8 mouse cellular contexts compared by ENCODE assay signal in genomic region chrX:73914827-73915703, GRCm38 (mm10). TPM values are rescaled to one million over a fixed set of nuclear protein-coding genes. Genes with fewer than 3 reads are reported as not detected.
DNase-seq lines count a peak whose midpoint lies in the region; ATAC-seq lines count a peak whose summit lies in the region.

No protein-coding gene starts in this region.

- no peaks in the 10 kb centered on the region for H3K27me3 ChIP-seq in hindbrain, embryonic 16.5 days (replicated peaks; ENCODE audit: control insufficient read depth, insufficient read depth, low read length)

- WGBS in hindbrain, embryonic 16.5 days, result 32% methylated on average over 31 of the region's 31 CpGs
- 29% methylated on average over 28 of the region's 31 CpGs for WGBS in macrophage (ENCODE audit: missing documents)

- peak; percentile 97 for ATAC-seq in hindbrain, embryonic 16.5 days

- H3K4me1 ChIP-seq in hindbrain, embryonic 16.5 days (ENCODE audit: control insufficient read depth, insufficient read depth, low read depth, low read length), result peaks cover 2% of the 10 kb centered on the region; the same call in 1 of the 2 replicates

- peak overlapping the region; percentile 45 for H3K9ac ChIP-seq in hindbrain, embryonic 16.5 days (ENCODE audit: low read depth, low read length)

- H3K36me3 ChIP-seq in hindbrain, embryonic 16.5 days (ENCODE audit: control insufficient read depth, insufficient read depth, low read length), result no peaks in the 10 kb centered on the region
- H3K36me3 ChIP-seq in macrophage (ENCODE audit: inconsistent target), result no peaks in the 10 kb centered on the region

- no peaks in the 10 kb centered on the region for H3K9me3 ChIP-seq in hindbrain, embryonic 16.5 days (ENCODE audit: control insufficient read depth, low read length)

- peak overlapping the region; percentile 31 for H3K4me3 ChIP-seq in hindbrain, embryonic 16.5 days (ENCODE audit: low read length)
- peak overlapping the region; percentile 7; the same call in 1 of the 2 replicates for H3K4me3 ChIP-seq in macrophage (ENCODE audit: inconsistent target)

- DNase-seq in ZHBTc4 (ENCODE audit: low read depth, low spot score), result peak; percentile 98
- peak; percentile 41 to 73 for DNase-seq in cerebellum, postnatal 4 days (ENCODE audit: low spot score in 2 of 2)
- peak; percentile 91 for DNase-seq in gastrocnemius, adult 18-20 months (ENCODE audit: low spot score)
- DNase-seq in left cerebral cortex, adult 18-20 months (ENCODE audit: low spot score in 2 of 2), result peak; percentile 82 to 87
- peak; percentile 94 to 96 for DNase-seq in right cerebral cortex, postnatal 10 days (ENCODE audit: low spot score in 2 of 2)
- peak; percentile 56 for DNase-seq in urinary bladder, postnatal 25 days (ENCODE audit: low spot score)

- H3K4me2 ChIP-seq in hindbrain, embryonic 16.5 days (ENCODE audit: low read length), result peak overlapping the region; percentile 57

- peak overlapping the region; percentile 72 for H3K27ac ChIP-seq in hindbrain, embryonic 16.5 days (ENCODE audit: low read depth, low read length)
- H3K27ac ChIP-seq in macrophage, result peak overlapping the region; percentile 68

- H3K79me2 ChIP-seq in macrophage (ENCODE audit: inconsistent target), result no peaks in the 10 kb centered on the region

RNA-seq across cellular contexts. Expression of gene Arhgap4, which starts 6.6 kb away (rescaled TPM):
- under 1 TPM; 0.33 to 0.43 TPM for total RNA-seq in gastrocnemius, adult 18-20 months (2021)
- polyA plus RNA-seq in hindbrain, embryonic 16.5 days (2015; fragmentation: Nextera tagmentation; extraction: Ambion mirVana), result 2.7 TPM in 2 replicates
- 1 to 10 TPM; 3.7 to 3.8 TPM for total RNA-seq in left cerebral cortex, adult 18-20 months (2021)
- total RNA-seq in macrophage (2018; cell fraction: chromatin; rRNA removed), result 100 to 1,000 TPM in 13 of 26 experiments, 10 to 100 TPM in 13; 26.4 to 467 (median 146) TPM
- total RNA-seq in macrophage (2018; cell fraction: cytosol; rRNA removed), result 10 to 100 TPM in 24 of 26 experiments, 1 to 10 TPM in 2; 8.7 to 64.6 (median 22.4) TPM
- 100 to 1,000 TPM in 12 of 26 experiments, 10 to 100 TPM in 14; 21.7 to 220 (median 93.8) TPM for total RNA-seq in macrophage (2018; cell fraction: nucleus; rRNA removed)
- polyA plus RNA-seq in macrophage (2018), result 13.2 to 18.0 TPM (median 14.5 TPM) in 3 replicates

RNA-seq across cellular contexts. Expression of gene Naa10, which starts 6.7 kb away (rescaled TPM):
- 10 to 100 TPM; 50.2 to 56.5 TPM for total RNA-seq in gastrocnemius, adult 18-20 months (2021)
- 89.5 and 92.9 TPM in 2 replicates for polyA plus RNA-seq in hindbrain, embryonic 16.5 days (2015; fragmentation: Nextera tagmentation; extraction: Ambion mirVana)
- 10 to 100 TPM; 50.9 to 59.8 TPM for total RNA-seq in left cerebral cortex, adult 18-20 months (2021)
- total RNA-seq in macrophage (2018; cell fraction: chromatin; rRNA removed), result 10 to 100 TPM; 10.2 to 52.1 (median 29.9) TPM
- total RNA-seq in macrophage (2018; cell fraction: cytosol; rRNA removed), result 10 to 100 TPM in 23 of 26 experiments, 1 to 10 TPM in 3; 8.9 to 20.9 (median 14.0) TPM
- 10 to 100 TPM in 24 of 26 experiments, 1 to 10 TPM in 2; 9.2 to 50.2 (median 18.1) TPM for total RNA-seq in macrophage (2018; cell fraction: nucleus; rRNA removed)
- polyA plus RNA-seq in macrophage (2018), result 15.6 to 28.5 TPM (median 20.5 TPM) in 3 replicates

RNA-seq across cellular contexts. Expression of gene Renbp, which starts 15.6 kb away (rescaled TPM):
- total RNA-seq in gastrocnemius, adult 18-20 months (2021), result 1 to 10 TPM; 1.6 to 2.0 TPM
- 15.2 and 16.8 TPM in 2 replicates for polyA plus RNA-seq in hindbrain, embryonic 16.5 days (2015; fragmentation: Nextera tagmentation; extraction: Ambion mirVana)
- total RNA-seq in left cerebral cortex, adult 18-20 months (2021), result 1 to 10 TPM; 7.2 to 7.5 TPM
- 100 to 1,000 TPM; 175 to 404 (median 251) TPM for total RNA-seq in macrophage (2018; cell fraction: chromatin; rRNA removed)
- total RNA-seq in macrophage (2018; cell fraction: cytosol; rRNA removed), result 100 to 1,000 TPM; 154 to 322 (median 215) TPM
- total RNA-seq in macrophage (2018; cell fraction: nucleus; rRNA removed), result 100 to 1,000 TPM; 159 to 557 (median 253) TPM
- polyA plus RNA-seq in macrophage (2018), result 146 to 221 TPM (median 206 TPM) in 3 replicates

RNA-seq across cellular contexts. Expression of gene L1cam, which starts 19.2 kb away (rescaled TPM):
- total RNA-seq in gastrocnemius, adult 18-20 months (2021), result 1 to 10 TPM; 1.5 to 2.7 TPM
- 109 and 139 TPM in 2 replicates for polyA plus RNA-seq in hindbrain, embryonic 16.5 days (2015; fragmentation: Nextera tagmentation; extraction: Ambion mirVana)
- total RNA-seq in left cerebral cortex, adult 18-20 months (2021), result 100 to 1,000 TPM; 133 to 151 TPM
- 10 to 100 TPM in 13 of 26 experiments, 1 to 10 TPM in 13; 3.5 to 20.7 (median 9.9) TPM for total RNA-seq in macrophage (2018; cell fraction: chromatin; rRNA removed)
- 1 to 10 TPM in 13 of 26 experiments, under 1 TPM in 13; 0.35 to 2.1 (median 1.1) TPM for total RNA-seq in macrophage (2018; cell fraction: cytosol; rRNA removed)
- 10 to 100 TPM in 1 of 26 experiments, 1 to 10 TPM in 25; 2.7 to 10.5 (median 5.5) TPM for total RNA-seq in macrophage (2018; cell fraction: nucleus; rRNA removed)
- 0.94 to 1.8 TPM (median 1.1 TPM) in 3 replicates for polyA plus RNA-seq in macrophage (2018)

RNA-seq across cellular contexts. Expression of gene Avpr2, which starts 23.2 kb away (rescaled TPM):
- not detected for total RNA-seq in gastrocnemius, adult 18-20 months (2021)
- 0.11 and 0.20 TPM in 2 replicates for polyA plus RNA-seq in hindbrain, embryonic 16.5 days (2015; fragmentation: Nextera tagmentation; extraction: Ambion mirVana)
- not detected for total RNA-seq in left cerebral cortex, adult 18-20 months (2021)
- total RNA-seq in macrophage (2018; cell fraction: chromatin; rRNA removed), result 1 to 10 TPM in 1 of 26 experiments, under 1 TPM in 2, not detected in 23; 0.26 to 1.4 (median 0.35) TPM
- total RNA-seq in macrophage (2018; cell fraction: cytosol; rRNA removed), result under 1 TPM in 1 of 26 experiments, not detected in 25; 0.08 TPM
- total RNA-seq in macrophage (2018; cell fraction: nucleus; rRNA removed), result under 1 TPM in 3 of 26 experiments, not detected in 23; 0.18 to 0.99 (median 0.25) TPM
- 0.04 TPM in 1 of 3 replicates, not detected in the others for polyA plus RNA-seq in macrophage (2018)

Comparison
In these comparisons a context has a peak if more than half of its experiments do, and no peak if none do; other contexts are left out.
1. Peak in every context shown above with its lines: DNase-seq, ATAC-seq, H3K4me3 ChIP-seq and H3K27ac ChIP-seq.